Comparison of ENCODE assay signal across 24 mouse cellular contexts in genomic region chr17:34102831-34103230, GRCm38 (mm10). TPM values are rescaled to one million over a fixed set of nuclear protein-coding genes. Genes with fewer than 3 reads are reported as not detected.
DNase-seq lines count a peak whose midpoint lies in the region; ATAC-seq and TF ChIP-seq lines count a peak whose summit lies in the region.
"Had no signal": no experiment of that assay in that cellular context is flagged by ENCODE, and none has a peak within 500 bp of the region (broad histone marks: within the 10 kb centered on the region; RNA-seq: fewer than 3 reads in every experiment).

No protein-coding gene starts in this region.

- peak; percentile 74 for DNase-seq in liver, adult 2 months (ENCODE audit: extremely low read depth, low read depth, low spot score)
- DNase-seq in CD4-positive, CD25-positive, alpha-beta regulatory T cell, adult 2 months (ENCODE audit: low read depth, low spot score) = peak; percentile 77
- DNase-seq in heart, adult 9 months (ENCODE audit: low spot score in 2 of 2) = no peak
- no peak for DNase-seq in frontal cortex, postnatal 36 days (ENCODE audit: low spot score in 2 of 2)
- DNase-seq: adrenal gland, postnatal 25 days; cerebellum, adult 11-12 months; cerebellum, postnatal 36 days; forebrain, postnatal 0 days; heart, postnatal 14 days; right cerebral cortex, adult 18-20 months; thymus, adult 18-20 months had no signal

- TF ChIP-seq CTCF in liver, adult 2 months (IDR thresholded peaks at IDR 0.05; ENCODE audit: low read depth, low read length) = no peak
- TF ChIP-seq CTCF in bone marrow, adult 2 months (IDR thresholded peaks at IDR 0.05; ENCODE audit: control insufficient read depth, insufficient read depth, low read length) = no peak

- no peak for ATAC-seq in liver, embryonic 12.5 days
- ATAC-seq in neutrophil, adult 5-6 weeks (ENCODE audit: extremely low read depth, insufficient number of reproducible peaks, low FRiP score, poor library complexity, severe bottlenecking) = peak; percentile 16; the same call in 1 of the 2 replicates
- no peak for ATAC-seq in intestine, embryonic 15.5 days
- ATAC-seq: forebrain, postnatal 0 days; intestine, embryonic 16.5 days; midbrain, embryonic 15.5 days had no signal

- no peak overlapping the region for H3K9ac ChIP-seq in liver, adult 2 months (ENCODE audit: low read depth, low read length)
- no peak overlapping the region for H3K9ac ChIP-seq in liver, embryonic 12.5 days
- no peak overlapping the region for H3K9ac ChIP-seq in intestine, embryonic 15.5 days
- H3K9ac ChIP-seq: embryonic facial prominence, embryonic 15.5 days; forebrain, postnatal 0 days; heart, embryonic 12.5 days; hindbrain, embryonic 13.5 days; liver, embryonic 14.5 days; midbrain, embryonic 15.5 days; stomach, embryonic 15.5 days had no signal

- WGBS in liver, adult 2 months = 15% methylated on average over 6 of the region's 6 CpGs
- WGBS in liver, embryonic 12.5 days (ENCODE audit: insufficient replicate concordance) = 63% methylated on average over 6 of the region's 6 CpGs
- WGBS in bone marrow, adult 2 months = 3% methylated on average over 6 of the region's 6 CpGs
- 64% methylated on average over 6 of the region's 6 CpGs for WGBS in intestine, embryonic 15.5 days

- H3K4me2 ChIP-seq in liver, embryonic 12.5 days = no peak overlapping the region
- H3K4me2 ChIP-seq in intestine, embryonic 15.5 days (replicated peaks) = no peak overlapping the region
- H3K4me2 ChIP-seq: embryonic facial prominence, embryonic 15.5 days; heart, embryonic 12.5 days; hindbrain, embryonic 13.5 days; midbrain, embryonic 15.5 days; stomach, embryonic 15.5 days had no signal

- H3K27ac ChIP-seq in liver, adult 2 months (replicated peaks; ENCODE audit: insufficient read depth, low read depth, low read length) = no peak overlapping the region
- H3K27ac ChIP-seq in liver, embryonic 12.5 days = no peak overlapping the region
- no peak overlapping the region; the same call in 1 of the 2 replicates for H3K27ac ChIP-seq in bone marrow, adult 2 months (ENCODE audit: control insufficient read depth, insufficient read depth, low read depth, low read length, poor library complexity)
- H3K27ac ChIP-seq in intestine, embryonic 15.5 days = no peak overlapping the region
- H3K27ac ChIP-seq: embryonic facial prominence, embryonic 15.5 days; hindbrain, embryonic 13.5 days; liver, embryonic 14.5 days; midbrain, embryonic 15.5 days; stomach, embryonic 15.5 days had no signal

- H3K27me3 ChIP-seq in liver, adult 2 months (ENCODE audit: control insufficient read depth, insufficient read depth, low read length) = no peaks in the 10 kb centered on the region
- 0 out of 2 replicates have a peak, but pooled peaks cover 3% of the 10 kb centered on the region for H3K27me3 ChIP-seq in liver, embryonic 12.5 days (replicated peaks)
- H3K27me3 ChIP-seq in intestine, embryonic 15.5 days (replicated peaks) = no peaks in the 10 kb centered on the region
- H3K27me3 ChIP-seq: embryonic facial prominence, embryonic 15.5 days; hindbrain, embryonic 13.5 days; midbrain, embryonic 15.5 days; stomach, embryonic 15.5 days had no signal

- TF ChIP-seq POLR2A in liver, adult 2 months (IDR thresholded peaks at IDR 0.05; ENCODE audit: extremely low read depth, insufficient read depth, low read length) = no peak
- TF ChIP-seq POLR2A in bone marrow, adult 2 months (IDR thresholded peaks at IDR 0.05; ENCODE audit: borderline replicate concordance, control insufficient read depth, low read depth, low read length) = no peak

- no peaks in the 10 kb centered on the region for H3K36me3 ChIP-seq in liver, adult 2 months (ENCODE audit: control insufficient read depth, insufficient read depth, low read length)
- no peaks in the 10 kb centered on the region for H3K36me3 ChIP-seq in liver, embryonic 12.5 days
- H3K36me3 ChIP-seq in intestine, embryonic 15.5 days = 0 out of 2 replicates have a peak, but pooled peaks cover 2% of the 10 kb centered on the region
- H3K36me3 ChIP-seq: embryonic facial prominence, embryonic 15.5 days; hindbrain, embryonic 13.5 days; midbrain, embryonic 15.5 days; stomach, embryonic 15.5 days had no signal

- no peaks in the 10 kb centered on the region for H3K79me2 ChIP-seq in liver, adult 2 months (ENCODE audit: control insufficient read depth, insufficient read depth, low read length)

- H3K4me3 ChIP-seq in liver, adult 2 months (ENCODE audit: insufficient read depth, low read depth, low read length) = no peak overlapping the region
- no peak overlapping the region for H3K4me3 ChIP-seq in liver, embryonic 12.5 days
- H3K4me3 ChIP-seq in bone marrow, adult 2 months (replicated peaks; ENCODE audit: control insufficient read depth, low read depth, low read length) = peak overlapping the region; percentile 58
- H3K4me3 ChIP-seq in intestine, embryonic 15.5 days (replicated peaks) = no peak overlapping the region
- H3K4me3 ChIP-seq: embryonic facial prominence, embryonic 15.5 days; heart, embryonic 12.5 days; hindbrain, embryonic 13.5 days; midbrain, embryonic 15.5 days; stomach, embryonic 15.5 days had no signal

- H3K4me1 ChIP-seq in liver, adult 2 months (ENCODE audit: control insufficient read depth, insufficient read depth, low read length) = peaks cover 5% of the 10 kb centered on the region; the same call in 1 of the 2 replicates
- H3K4me1 ChIP-seq in liver, embryonic 12.5 days = peaks cover 7% of the 10 kb centered on the region
- peaks cover 3% of the 10 kb centered on the region; the same call in 1 of the 2 replicates for H3K4me1 ChIP-seq in bone marrow, adult 2 months (ENCODE audit: control insufficient read depth, insufficient read depth, low read length)
- peaks cover 6% of the 10 kb centered on the region; the same call in 1 of the 2 replicates for H3K4me1 ChIP-seq in intestine, embryonic 15.5 days (replicated peaks)
- H3K4me1 ChIP-seq: heart, embryonic 12.5 days; stomach, embryonic 15.5 days had no signal

- no peaks in the 10 kb centered on the region for H3K9me3 ChIP-seq in liver, embryonic 12.5 days (replicated peaks)
- no peaks in the 10 kb centered on the region for H3K9me3 ChIP-seq in intestine, embryonic 15.5 days
- H3K9me3 ChIP-seq: embryonic facial prominence, embryonic 15.5 days; heart, embryonic 12.5 days; hindbrain, embryonic 13.5 days; midbrain, embryonic 15.5 days; stomach, embryonic 15.5 days had no signal

RNA-seq across cellular contexts. Expression of gene H2-Oa, which starts 10.7 kb away (rescaled TPM):
- total RNA-seq in liver, adult 2 months (2014; rRNA removed) = 0.28 and 0.47 TPM in 2 replicates
- 0.76 and 1.4 TPM in 2 replicates for polyA plus RNA-seq in liver, adult 2 months (2012; rRNA removed)
- 0.37 and 0.56 TPM in 2 replicates for polyA plus RNA-seq in liver, embryonic 12.5 days (2016; fragmentation: Nextera tagmentation; extraction: Ambion mirVana)
- polyA plus RNA-seq in bone marrow, adult 2 months (2011; ENCODE audit: insufficient read depth, insufficient read length, low replicate concordance, missing spikeins) = 3.9 and 6.3 TPM in 2 replicates
- total RNA-seq in neutrophil, adult 5-6 weeks (2017) = 119 and 138 TPM in 2 replicates
- 0.66 and 0.85 TPM in 2 replicates for polyA plus RNA-seq in intestine, embryonic 15.5 days (2015; fragmentation: Nextera tagmentation; extraction: Ambion mirVana)
- total RNA-seq: forebrain, postnatal 0 days; gastrocnemius, adult 8-10 months had no signal
- polyA plus RNA-seq: forebrain, postnatal 0 days; hindbrain, embryonic 13.5 days; midbrain, embryonic 15.5 days had no signal

RNA-seq across cellular contexts. Expression of gene H2-DMa, which starts 16.5 kb away (rescaled TPM):
- 7.1 and 8.5 TPM in 2 replicates for total RNA-seq in liver, adult 2 months (2014; rRNA removed)
- polyA plus RNA-seq in liver, adult 2 months (2012; rRNA removed) = 8.3 and 13.1 TPM in 2 replicates
- 3.1 and 4.3 TPM in 2 replicates for polyA plus RNA-seq in liver, embryonic 12.5 days (2016; fragmentation: Nextera tagmentation; extraction: Ambion mirVana)
- 14.2 and 38.5 TPM in 2 replicates for polyA plus RNA-seq in bone marrow, adult 2 months (2011; ENCODE audit: insufficient read depth, insufficient read length, low replicate concordance, missing spikeins)
- 221 and 234 TPM in 2 replicates for total RNA-seq in neutrophil, adult 5-6 weeks (2017)
- 11.3 and 13.4 TPM in 2 replicates for polyA plus RNA-seq in intestine, embryonic 15.5 days (2015; fragmentation: Nextera tagmentation; extraction: Ambion mirVana)

RNA-seq across cellular contexts. Expression of gene Brd2, which starts 19.6 kb away (rescaled TPM):
- 39.0 and 53.2 TPM in 2 replicates for total RNA-seq in liver, adult 2 months (2014; rRNA removed)
- polyA plus RNA-seq in liver, adult 2 months (2012; rRNA removed) = 55.8 and 76.9 TPM in 2 replicates
- polyA plus RNA-seq in liver, embryonic 12.5 days (2016; fragmentation: Nextera tagmentation; extraction: Ambion mirVana) = 59.9 and 66.1 TPM in 2 replicates
- polyA plus RNA-seq in bone marrow, adult 2 months (2011; ENCODE audit: insufficient read depth, insufficient read length, low replicate concordance, missing spikeins) = 118 and 172 TPM in 2 replicates
- 714 and 721 TPM in 2 replicates for total RNA-seq in neutrophil, adult 5-6 weeks (2017)
- polyA plus RNA-seq in intestine, embryonic 15.5 days (2015; fragmentation: Nextera tagmentation; extraction: Ambion mirVana) = 88.2 and 90.7 TPM in 2 replicates

RNA-seq across cellular contexts. Expression of gene H2-DMb2, which starts 40.3 kb away (rescaled TPM):
- 0.74 and 1.7 TPM in 2 replicates for total RNA-seq in liver, adult 2 months (2014; rRNA removed)
- 1.1 and 3.1 TPM in 2 replicates for polyA plus RNA-seq in liver, adult 2 months (2012; rRNA removed)
- polyA plus RNA-seq in liver, embryonic 12.5 days (2016; fragmentation: Nextera tagmentation; extraction: Ambion mirVana) = 0.30 and 0.35 TPM in 2 replicates
- polyA plus RNA-seq in bone marrow, adult 2 months (2011; ENCODE audit: insufficient read depth, insufficient read length, low replicate concordance, missing spikeins) = 24.3 and 38.9 TPM in 2 replicates
- 699 and 729 TPM in 2 replicates for total RNA-seq in neutrophil, adult 5-6 weeks (2017)
- polyA plus RNA-seq in intestine, embryonic 15.5 days (2015; fragmentation: Nextera tagmentation; extraction: Ambion mirVana) = 0.68 and 0.83 TPM in 2 replicates
- total RNA-seq: layer of hippocampus, postnatal 10 days had no signal
- polyA plus RNA-seq: heart, embryonic 12.5 days had no signal

RNA-seq across cellular contexts. Expression of gene H2-DMb1, which starts 50.0 kb away (rescaled TPM):
- 4.2 and 6.6 TPM in 2 replicates for total RNA-seq in liver, adult 2 months (2014; rRNA removed)
- polyA plus RNA-seq in liver, adult 2 months (2012; rRNA removed) = 8.3 and 14.5 TPM in 2 replicates
- polyA plus RNA-seq in liver, embryonic 12.5 days (2016; fragmentation: Nextera tagmentation; extraction: Ambion mirVana) = 0.21 and 0.45 TPM in 2 replicates
- polyA plus RNA-seq in bone marrow, adult 2 months (2011; ENCODE audit: insufficient read depth, insufficient read length, low replicate concordance, missing spikeins) = 42.1 and 59.8 TPM in 2 replicates
- 278 and 300 TPM in 2 replicates for total RNA-seq in neutrophil, adult 5-6 weeks (2017)
- polyA plus RNA-seq in intestine, embryonic 15.5 days (2015; fragmentation: Nextera tagmentation; extraction: Ambion mirVana) = 3.2 TPM in 2 replicates

Comparison
In these comparisons a context has a peak if more than half of its experiments do, and no peak if none do; other contexts are left out.
1. DNase-seq: peak in liver, adult 2 months (single experiment) and CD4-positive, CD25-positive, alpha-beta regulatory T cell, adult 2 months (single experiment); none in heart, adult 9 months (0 of 2) and frontal cortex, postnatal 36 days (0 of 2).